Mouse (Mus musculus): Measurements from ENCODE around the gene Ush1c.

DNA sequence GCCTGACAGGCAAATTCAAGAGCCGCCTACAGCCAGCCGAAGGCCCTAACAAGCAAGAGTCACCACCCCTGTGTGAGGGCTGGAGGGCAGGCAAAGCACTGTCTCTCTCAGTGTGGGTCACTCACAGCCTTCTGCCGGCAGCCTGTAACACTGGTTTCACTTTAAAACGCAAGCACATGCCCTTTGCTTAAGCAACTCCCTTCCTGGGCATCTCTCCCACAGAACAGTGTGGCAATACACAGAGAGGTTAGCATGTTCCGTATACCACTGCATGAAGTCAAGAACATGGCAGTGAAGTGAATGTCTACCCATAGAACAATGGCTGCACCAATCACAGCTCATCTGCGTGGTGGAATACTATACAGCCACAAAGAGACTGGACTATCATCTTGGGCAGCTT, 69.9 kb downstream of the Ush1c start:
- TF ChIP-seq CTCF (IDR thresholded peaks at IDR 0.05; ENCODE audit: extremely low read depth, insufficient read depth, insufficient read length, insufficient replicate concordance), result no peak
- TF ChIP-seq POLR2A (IDR thresholded peaks at IDR 0.05; ENCODE audit: low read depth, low read length), result no peak
